Mouse (Mus musculus) hindbrain, embryonic 11.5 days (tissue): ENCODE data around the gene Gmppa. TPM values are rescaled to one million over a fixed set of nuclear protein-coding genes. Genes with fewer than 3 reads are reported as not detected.

ENCODE experiments used
- ATAC-seq: fragments of 200-750 bp; cut with Nextera tagmentation; 2 replicates; pipeline ENCODE4 v1.8.0; 2017; ENCODE audit warnings: mild to moderate bottlenecking, moderate TSS enrichment, moderate library complexity; ENCODE audit not compliant: low FRiP score
- DNase-seq: peaks from one replicate; pipeline ENCODE4 v3.0.0-alpha.2; 2015; ENCODE audit warnings: low spot score
- H3K27ac ChIP-seq: fragments of 300-500 bp; sonication (generic); 2 replicates; pipeline ENCODE4 v1.5.1; 2014; ENCODE audit warnings: mild to moderate bottlenecking, low read depth, low read length
- H3K27me3 ChIP-seq: fragments of 300-500 bp; sonication (generic); 2 replicates; pipeline ENCODE4 v1.6.1; 2014; ENCODE audit warnings: mild to moderate bottlenecking, low read length, moderate library complexity, mixed read lengths; ENCODE audit not compliant: control insufficient read depth, insufficient read depth
- H3K36me3 ChIP-seq: fragments of 300-500 bp; sonication (generic); 2 replicates; pipeline ENCODE4 v1.6.1; 2014; ENCODE audit warnings: mild to moderate bottlenecking, low read length, moderate library complexity, mixed read lengths; ENCODE audit not compliant: control insufficient read depth, insufficient read depth
- H3K4me1 ChIP-seq: fragments of 300-500 bp; sonication (generic); replicated peaks from 2 replicates; pipeline ENCODE4 v1.6.1; 2014; ENCODE audit warnings: low read length, mixed read lengths; ENCODE audit not compliant: control insufficient read depth, insufficient read depth
- H3K4me2 ChIP-seq: fragments of 300-500 bp; sonication (generic); replicated peaks from 2 replicates; pipeline ENCODE4 v1.6.1; 2014; ENCODE audit warnings: mild to moderate bottlenecking, low read depth, low read length
- H3K4me3 ChIP-seq: fragments of 300-500 bp; sonication (generic); 2 replicates; pipeline ENCODE4 v1.5.1; 2014; ENCODE audit warnings: low read depth, low read length
- H3K9ac ChIP-seq: fragments of 300-500 bp; sonication (generic); 2 replicates; pipeline ENCODE4 v1.6.1; 2014; ENCODE audit warnings: low read depth, low read length
- H3K9me3 ChIP-seq: fragments of 300-500 bp; sonication (generic); 2 replicates; pipeline ENCODE4 v1.6.1; 2016; ENCODE audit warnings: low read length; ENCODE audit not compliant: control insufficient read depth
- WGBS: fragments of 180-500 bp; shearing (Covaris S2); extraction: QIAGEN DNeasy Blood & Tissue Kit; methylation state at CpG from one replicate; pipeline ENCODE4 v1.1.7; 2014; 5-methylcytosine and 5-hydroxymethylcytosine counted together
- polyA plus RNA-seq: library from polyadenylated mRNA; unstranded; fragments of >200 nt; fragmentation: Nextera tagmentation; extraction: Ambion mirVana; gene quantifications from 2 replicates; pipeline ENCODE4 v1.2.1, GENCODE M21; 2014

The Gmppa gene
- polyA plus RNA-seq, 1 experiment from 2014 or later = 56.3 TPM

DNA sequence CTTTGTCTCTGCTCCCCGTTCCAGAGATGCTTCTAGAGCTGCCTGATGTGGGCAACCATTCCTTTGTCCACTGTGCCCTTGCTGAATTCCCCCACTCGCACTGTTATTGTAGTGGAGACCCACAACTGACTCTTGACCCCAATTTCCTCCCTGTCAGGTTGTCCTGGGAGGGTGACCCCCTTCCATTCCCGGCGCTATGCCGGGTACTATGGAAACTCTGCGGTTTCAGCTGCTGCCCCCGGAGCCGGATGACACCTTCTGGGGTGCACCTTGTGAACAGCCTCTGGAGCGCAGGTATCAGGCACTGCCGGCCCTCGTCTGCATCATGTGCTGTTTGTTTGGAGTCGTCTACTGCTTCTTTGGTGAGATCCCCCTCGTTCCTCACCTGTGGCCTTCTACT, 44.3 kb downstream of the Gmppa start:
- Histone ChIP-seq H3K4me3 (peak overlapping the region; percentile 88), H3K4me2 (peak overlapping the region; percentile 92), H3K27me3 (peaks cover 22% of the 10 kb centered on the region), H3K9ac (peak overlapping the region; percentile 84), H3K4me1 (0 out of 2 replicates have a peak, but pooled peaks cover 3% of the 10 kb centered on the region), H3K9me3 (no peaks in the 10 kb centered on the region), H3K27ac (no peak overlapping the region), H3K36me3 (peaks cover 8% of the 10 kb centered on the region; the same call in 1 of the 2 replicates)
- ATAC-seq (no peak), DNase-seq (no peak)
- 15% methylated on average over 13 of the region's 13 CpGs for WGBS

GRCm38 (mm10) chr1:75480735-75481134, 45.0 kb downstream of the Gmppa start:
- no peaks in the 10 kb centered on the region for H3K9me3 ChIP-seq
- no peak overlapping the region for H3K9ac ChIP-seq
- no peak overlapping the region for H3K27ac ChIP-seq
- H3K27me3 ChIP-seq = peaks cover 29% of the 10 kb centered on the region
- no peak overlapping the region; the same call in 1 of the 2 replicates for H3K4me2 ChIP-seq
- DNase-seq = no peak
- peak overlapping the region; percentile 88; the same call in 1 of the 2 replicates for H3K4me3 ChIP-seq
- H3K4me1 ChIP-seq = 0 out of 2 replicates have a peak, but pooled peaks cover 3% of the 10 kb centered on the region
- peaks cover 3% of the 10 kb centered on the region; the same call in 1 of the 2 replicates for H3K36me3 ChIP-seq
- ATAC-seq = no peak
- WGBS = 89% methylated on average over 7 of the region's 7 CpGs

- no peak overlapping the region for H3K9ac ChIP-seq
Observed at GRCm38 (mm10) chr1:75486561-75486960, 50.8 kb downstream of the Gmppa start.

GRCm38 (mm10) chr1:75487040-75487404, 51.3 kb downstream of the Gmppa start:
- Histone ChIP-seq H3K4me3 (peak overlapping the region; percentile 43), H3K9me3 (no peaks in the 10 kb centered on the region), H3K4me2 (peak overlapping the region; percentile 85), H3K36me3 (peaks cover 3% of the 10 kb centered on the region; the same call in 1 of the 2 replicates), H3K27me3 (peaks cover 52% of the 10 kb centered on the region), H3K4me1 (peaks cover 2% of the 10 kb centered on the region; the same call in 1 of the 2 replicates), H3K27ac (no peak overlapping the region), H3K9ac (peak overlapping the region; percentile 28; the same call in 1 of the 2 replicates)
- ATAC-seq = peak; percentile 36; the same call in 1 of the 2 replicates
- DNase-seq = peak; percentile 43
- under 1% methylated on average over 13 of the region's 13 CpGs for WGBS

More at GRCm38 (mm10) chr1:75486561-75486960, 50.8 kb downstream of the Gmppa start:
- 6% methylated on average over 24 of the region's 24 CpGs for WGBS
- H3K27ac ChIP-seq = no peak overlapping the region
- DNase-seq = no peak
- no peaks in the 10 kb centered on the region for H3K9me3 ChIP-seq
- peaks cover 3% of the 10 kb centered on the region; the same call in 1 of the 2 replicates for H3K36me3 ChIP-seq
- H3K27me3 ChIP-seq = peaks cover 52% of the 10 kb centered on the region
- ATAC-seq = peak; percentile 15; the same call in 1 of the 2 replicates
- H3K4me2 ChIP-seq = peak overlapping the region; percentile 85
- peak overlapping the region; percentile 43; the same call in 1 of the 2 replicates for H3K4me3 ChIP-seq
- H3K4me1 ChIP-seq = peaks cover 2% of the 10 kb centered on the region; the same call in 1 of the 2 replicates

GRCm38 (mm10) chr1:75487405-75488161, 51.9 kb downstream of the Gmppa start:
- Histone ChIP-seq H3K9me3 (no peaks in the 10 kb centered on the region), H3K4me1 (peaks cover 2% of the 10 kb centered on the region; the same call in 1 of the 2 replicates), H3K9ac (peak overlapping the region; percentile 28; the same call in 1 of the 2 replicates), H3K4me3 (peak overlapping the region; percentile 43), H3K36me3 (peaks cover 3% of the 10 kb centered on the region; the same call in 1 of the 2 replicates), H3K27ac (no peak overlapping the region), H3K27me3 (peaks cover 53% of the 10 kb centered on the region), H3K4me2 (peak overlapping the region; percentile 85)
- ATAC-seq = peak; percentile 70
- WGBS = under 1% methylated on average over 61 of the region's 62 CpGs
- DNase-seq = peak; percentile 82

- H3K4me2 ChIP-seq = no peak overlapping the region
- H3K4me1 ChIP-seq = peaks cover 2% of the 10 kb centered on the region; the same call in 1 of the 2 replicates
- H3K36me3 ChIP-seq = no peaks in the 10 kb centered on the region
- no peak overlapping the region for H3K27ac ChIP-seq
- DNase-seq = no peak
- no peak overlapping the region for H3K9ac ChIP-seq
- ATAC-seq = no peak
- H3K9me3 ChIP-seq = no peaks in the 10 kb centered on the region
- 81% methylated on average over 33 of the region's 34 CpGs for WGBS
- H3K27me3 ChIP-seq = peaks cover 30% of the 10 kb centered on the region
- no peak overlapping the region for H3K4me3 ChIP-seq
Observed at GRCm38 (mm10) chr1:75490785-75491551, 55.2 kb downstream of the Gmppa start.

DNA sequence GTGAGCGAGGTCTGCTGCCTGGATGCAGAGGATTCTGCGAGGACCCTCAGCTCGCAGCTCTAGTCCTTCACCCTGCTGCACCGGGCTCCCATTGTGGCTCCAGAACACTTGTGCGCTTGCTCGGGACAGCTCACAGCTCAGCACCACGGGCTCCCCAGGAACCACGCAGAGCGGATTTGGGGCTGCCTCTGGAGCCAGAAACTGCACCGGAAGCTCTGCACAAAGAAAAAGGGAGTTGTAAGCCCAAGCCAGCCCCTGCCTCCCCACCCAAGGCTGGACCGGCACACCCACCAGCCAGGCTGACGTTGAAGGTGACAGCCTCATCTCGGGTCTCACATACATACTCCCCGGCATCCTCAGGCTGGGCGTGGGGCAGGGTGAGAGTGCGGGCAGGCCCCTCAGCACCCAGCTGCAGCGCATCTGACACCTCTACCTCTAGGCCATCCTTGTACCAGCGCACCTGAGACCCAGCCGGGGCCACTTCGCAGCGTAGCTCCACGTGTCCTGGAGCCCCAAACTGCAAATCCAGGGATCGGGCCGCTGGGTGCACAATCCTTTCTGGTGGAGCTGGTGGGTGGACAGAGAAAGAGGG, 56.9 kb downstream of the Gmppa start:
- 34% methylated on average over 24 of the region's 24 CpGs for WGBS
- Histone ChIP-seq H3K9me3 (no peaks in the 10 kb centered on the region), H3K9ac (no peak overlapping the region), H3K27me3 (peaks cover 16% of the 10 kb centered on the region), H3K36me3 (no peaks in the 10 kb centered on the region), H3K4me2 (no peak overlapping the region), H3K4me3 (no peak overlapping the region), H3K27ac (no peak overlapping the region), H3K4me1 (no peaks in the 10 kb centered on the region)
- no peak for DNase-seq
- ATAC-seq = no peak
